Mouse (Mus musculus): ENCODE results near the gene Cxcl17. TPM values are rescaled to one million over a fixed set of nuclear protein-coding genes. Genes with fewer than 3 reads are reported as not detected.
A peak's percentile ranks its signal among the peaks of the same experiment; 100 is the strongest.
"Not testable (repeated sequence)": the region's sequence is repeated elsewhere in the genome, so short reads cannot be mapped to it uniquely, and the experiment has no call there.

Cxcl17 gene
- polyA plus RNA-seq, 1 experiment, result not detected

GRCm38 (mm10) chr7:25436226-25436625, 23.5 kb upstream of the Cxcl17 start:
- Histone ChIP-seq H3K4me3 (ENCODE audit: insufficient read depth, low read length) (no peak overlapping the region), H3K4me1 (ENCODE audit: control insufficient read depth, insufficient read depth, low read length) (no peaks in the 10 kb centered on the region; the same call in 1 of the 2 replicates), H3K27ac (ENCODE audit: insufficient read depth, low read length) (no peak overlapping the region)
- no peak for TF ChIP-seq POLR2A (IDR thresholded peaks at IDR 0.05; ENCODE audit: low read depth, low read length)
- no peak for TF ChIP-seq CTCF (IDR thresholded peaks at IDR 0.05; ENCODE audit: borderline replicate concordance, insufficient read depth, low read length)

- TF ChIP-seq POLR2A (IDR thresholded peaks at IDR 0.05; ENCODE audit: low read depth, low read length) (no peak), CTCF (IDR thresholded peaks at IDR 0.05; ENCODE audit: borderline replicate concordance, insufficient read depth, low read length) (no peak)
- peaks cover 2% of the 10 kb centered on the region; the same call in 1 of the 2 replicates for H3K4me1 ChIP-seq (ENCODE audit: control insufficient read depth, insufficient read depth, low read length)
- no peak overlapping the region for H3K27ac ChIP-seq (ENCODE audit: insufficient read depth, low read length)
- H3K4me3 ChIP-seq (ENCODE audit: insufficient read depth, low read length), result no peak overlapping the region
Observed at GRCm38 (mm10) chr7:25435546-25435851, 22.8 kb upstream of the Cxcl17 start.

GRCm38 (mm10) chr7:25434654-25435545, 22.2 kb upstream of the Cxcl17 start:
- no peak overlapping the region for H3K4me3 ChIP-seq (ENCODE audit: insufficient read depth, low read length)
- peaks cover 5% of the 10 kb centered on the region for H3K4me1 ChIP-seq (ENCODE audit: control insufficient read depth, insufficient read depth, low read length)
- TF ChIP-seq CTCF (IDR thresholded peaks at IDR 0.05; ENCODE audit: borderline replicate concordance, insufficient read depth, low read length) (no peak), POLR2A (IDR thresholded peaks at IDR 0.05; ENCODE audit: low read depth, low read length) (no peak)
- H3K27ac ChIP-seq (ENCODE audit: insufficient read depth, low read length), result no peak overlapping the region

GRCm38 (mm10) chr7:25433781-25434560, 21.3 kb upstream of the Cxcl17 start:
- no peak overlapping the region for H3K27ac ChIP-seq (ENCODE audit: insufficient read depth, low read length)
- TF ChIP-seq POLR2A (IDR thresholded peaks at IDR 0.05; ENCODE audit: low read depth, low read length), result no peak
- no peak for TF ChIP-seq CTCF (IDR thresholded peaks at IDR 0.05; ENCODE audit: borderline replicate concordance, insufficient read depth, low read length)
- peaks cover 5% of the 10 kb centered on the region for H3K4me1 ChIP-seq (ENCODE audit: control insufficient read depth, insufficient read depth, low read length)
- H3K4me3 ChIP-seq (ENCODE audit: insufficient read depth, low read length), result no peak overlapping the region

- H3K4me1 ChIP-seq (ENCODE audit: control insufficient read depth, insufficient read depth, low read length), result peaks cover 5% of the 10 kb centered on the region
- no peak overlapping the region for H3K27ac ChIP-seq (ENCODE audit: insufficient read depth, low read length)
- TF ChIP-seq CTCF (IDR thresholded peaks at IDR 0.05; ENCODE audit: borderline replicate concordance, insufficient read depth, low read length) (no peak), POLR2A (IDR thresholded peaks at IDR 0.05; ENCODE audit: low read depth, low read length) (no peak)
- no peak overlapping the region for H3K4me3 ChIP-seq (ENCODE audit: insufficient read depth, low read length)
Observed at GRCm38 (mm10) chr7:25433007-25433541, 20.4 kb upstream of the Cxcl17 start.

- Histone ChIP-seq H3K4me3 (ENCODE audit: insufficient read depth, low read length) (no peak overlapping the region), H3K4me1 (ENCODE audit: control insufficient read depth, insufficient read depth, low read length) (peaks cover 5% of the 10 kb centered on the region), H3K27ac (ENCODE audit: insufficient read depth, low read length) (no peak overlapping the region)
- TF ChIP-seq POLR2A (IDR thresholded peaks at IDR 0.05; ENCODE audit: low read depth, low read length) (no peak), CTCF (IDR thresholded peaks at IDR 0.05; ENCODE audit: borderline replicate concordance, insufficient read depth, low read length) (no peak)
Observed at GRCm38 (mm10) chr7:25432381-25432780, 19.7 kb upstream of the Cxcl17 start.

- peak overlapping the region; percentile 21; the same call in 1 of the 2 replicates for H3K27ac ChIP-seq (ENCODE audit: insufficient read depth, low read length)
Observed at GRCm38 (mm10) chr7:25429886-25430784, 17.4 kb upstream of the Cxcl17 start.

GRCm38 (mm10) chr7:25428321-25428720, 15.6 kb upstream of the Cxcl17 start:
- TF ChIP-seq POLR2A (IDR thresholded peaks at IDR 0.05; ENCODE audit: low read depth, low read length) (no peak), CTCF (IDR thresholded peaks at IDR 0.05; ENCODE audit: borderline replicate concordance, insufficient read depth, low read length) (no peak)
- peaks cover 5% of the 10 kb centered on the region for H3K4me1 ChIP-seq (ENCODE audit: control insufficient read depth, insufficient read depth, low read length)

More at GRCm38 (mm10) chr7:25429886-25430784, 17.4 kb upstream of the Cxcl17 start:
- no peak for TF ChIP-seq CTCF (IDR thresholded peaks at IDR 0.05; ENCODE audit: borderline replicate concordance, insufficient read depth, low read length)
- no peak for TF ChIP-seq POLR2A (IDR thresholded peaks at IDR 0.05; ENCODE audit: low read depth, low read length)
- H3K4me3 ChIP-seq (ENCODE audit: insufficient read depth, low read length), result no peak overlapping the region
- H3K4me1 ChIP-seq (ENCODE audit: control insufficient read depth, insufficient read depth, low read length), result peaks cover 5% of the 10 kb centered on the region

GRCm38 (mm10) chr7:25427144-25427543, 14.5 kb upstream of the Cxcl17 start:
- TF ChIP-seq POLR2A (IDR thresholded peaks at IDR 0.05; ENCODE audit: low read depth, low read length) (no peak), CTCF (IDR thresholded peaks at IDR 0.05; ENCODE audit: borderline replicate concordance, insufficient read depth, low read length) (no peak)
- no peak overlapping the region for H3K4me3 ChIP-seq (ENCODE audit: insufficient read depth, low read length)
- H3K4me1 ChIP-seq (ENCODE audit: control insufficient read depth, insufficient read depth, low read length), result peaks cover 5% of the 10 kb centered on the region
- H3K27ac ChIP-seq (ENCODE audit: insufficient read depth, low read length), result no peak overlapping the region

More at GRCm38 (mm10) chr7:25428321-25428720, 15.6 kb upstream of the Cxcl17 start:
- Histone ChIP-seq H3K4me3 (ENCODE audit: insufficient read depth, low read length) (no peak overlapping the region), H3K27ac (ENCODE audit: insufficient read depth, low read length) (no peak overlapping the region)

GRCm38 (mm10) chr7:25426380-25426779, 13.7 kb upstream of the Cxcl17 start:
- not testable (repeated sequence) for H3K27ac ChIP-seq (ENCODE audit: insufficient read depth, low read length); H3K4me3 ChIP-seq (ENCODE audit: insufficient read depth, low read length); H3K4me1 ChIP-seq (ENCODE audit: control insufficient read depth, insufficient read depth, low read length)

All from embryonic fibroblast, embryonic 13.5 days (primary cell).